Mouse (Mus musculus): Measurements from ENCODE around the gene Klrb1. TPM values are rescaled to one million over a fixed set of nuclear protein-coding genes. Genes with fewer than 3 reads are reported as not detected.
"Not testable (repeated sequence)": the region's sequence is repeated elsewhere in the genome, so short reads cannot be mapped to it uniquely, and the experiment has no call there.

Gene Klrb1
- total and polyA plus RNA-seq, 3 experiments = 0.29 to 1.1 (median 1.1) TPM

- Histone ChIP-seq H3K4me2 (ENCODE audit: insufficient read depth, low read depth, poor library complexity, severe bottlenecking) (peak overlapping the region; percentile 51), H3K4me1 (ENCODE audit: control insufficient read depth in 1 of 2, insufficient read depth in 2 of 2) (peaks cover 6 to 26% of the 10 kb centered on the region in 2 experiments; a peak in 3 of 4 replicates), H3K27ac (ENCODE audit: insufficient read depth, low read depth) (peak overlapping the region; percentile 97), H3K4me3 (replicated peaks in 1 of 3; ENCODE audit: low read depth in 2 of 3, low read length in 2 of 3, poor library complexity in 1 of 3) (peak overlapping the region; percentile 58 to 99 (median 88)), H3K9ac (ENCODE audit: insufficient read depth, low read depth) (peak overlapping the region; percentile 99)
- in situ Hi-C loops (cut with MboI; ENCODE audit: low pct_ligation_motif_present, low pct_unique_long_range_greater_than_20kb, low sequenced_read_pairs) = loop anchor here (5.0 kb wide), 2 partner anchors 37 to 82 kb away; no protein-coding TSS in a partner anchor
- peak; percentile 72 for DNase-seq (ENCODE audit: extremely low read depth)
- H3K79me2 ChIP-seq (replicated peaks; ENCODE audit: control insufficient read depth, extremely low read depth, insufficient read depth, poor library complexity, severe bottlenecking); dilution Hi-C loops (cut with MboI; ENCODE audit: extremely low pct_ligation_motif_present, extremely low pct_unique_long_range_greater_than_20kb, low sequenced_read_pairs); H3K27me3 ChIP-seq (replicated peaks); H3K36me3 ChIP-seq (replicated peaks in 1 of 2; ENCODE audit: control insufficient read depth in 1 of 2, insufficient read depth in 1 of 2, low read length in 1 of 2); H3K9me3 ChIP-seq (replicated peaks; ENCODE audit: low read length): not testable (repeated sequence)
- TF ChIP-seq ELF1 (IDR thresholded peaks at IDR 0.05; ENCODE audit: low read depth, low read length) (peak; percentile 94), KAT2A (IDR thresholded peaks at IDR 0.05; ENCODE audit: insufficient replicate concordance, low read length) (peak; percentile 71; the same call in 1 of the 2 replicates), JUND (conservative IDR thresholded peaks at IDR 0.05; ENCODE audit: low read depth, low read length) (peak; percentile 59), NRF1 (IDR thresholded peaks at IDR 0.05; ENCODE audit: low read depth, low read length) (0 out of 2 replicates have a peak, but pooled peaks have one; percentile 42), SMC3 (IDR thresholded peaks at IDR 0.05; ENCODE audit: low read depth, low read length) (peak; percentile 45; the same call in 1 of the 2 replicates), POLR2A (IDR thresholded peaks at IDR 0.05; ENCODE audit: low read depth, low read length) (0 out of 2 replicates have a peak, but pooled peaks have one; percentile 45), ZNF384 (IDR thresholded peaks at IDR 0.05; ENCODE audit: low read depth, low read length) (peak; percentile 75), CTCF (conservative IDR thresholded peaks at IDR 0.05 in 1 of 2, IDR thresholded peaks at IDR 0.05 in 1 of 2; ENCODE audit: low read depth in 2 of 2, low read length in 2 of 2) (peak; percentile 25 to 60; a peak in 3 of 4 replicates), BHLHE40 (IDR thresholded peaks at IDR 0.05; ENCODE audit: low read depth, low read length) (peak; percentile 5; the same call in 1 of the 2 replicates), TBP (conservative IDR thresholded peaks at IDR 0.05; ENCODE audit: low read depth, low read length) (peak; percentile 99), MAFK (IDR thresholded peaks at IDR 0.05; ENCODE audit: insufficient replicate concordance, low read length) (peak; percentile 90)
These were observed 37.7 kb upstream of the Klrb1 start for GRCm38 (mm10) chr6:128760416-128761143.

GRCm38 (mm10) chr6:128760016-128760415, 37.2 kb upstream of the Klrb1 start:
- H3K36me3 ChIP-seq (replicated peaks in 1 of 2; ENCODE audit: control insufficient read depth in 1 of 2, insufficient read depth in 1 of 2, low read length in 1 of 2); dilution Hi-C loops (cut with MboI; ENCODE audit: extremely low pct_ligation_motif_present, extremely low pct_unique_long_range_greater_than_20kb, low sequenced_read_pairs); H3K4me2 ChIP-seq (ENCODE audit: insufficient read depth, low read depth, poor library complexity, severe bottlenecking); H3K9me3 ChIP-seq (replicated peaks; ENCODE audit: low read length); H3K79me2 ChIP-seq (replicated peaks; ENCODE audit: control insufficient read depth, extremely low read depth, insufficient read depth, poor library complexity, severe bottlenecking); H3K27me3 ChIP-seq (replicated peaks): not testable (repeated sequence)
- peak overlapping the region; percentile 99 for H3K9ac ChIP-seq (ENCODE audit: insufficient read depth, low read depth)
- peak overlapping the region; percentile 97 for H3K27ac ChIP-seq (ENCODE audit: insufficient read depth, low read depth)
- DNase-seq (ENCODE audit: extremely low read depth) = peak; percentile 85
- H3K4me3 ChIP-seq (replicated peaks in 1 of 3; ENCODE audit: low read depth in 2 of 3, low read length in 2 of 3, poor library complexity in 1 of 3) = peak overlapping the region; percentile 58 to 99 (median 88)
- peaks cover 6 to 21% of the 10 kb centered on the region in 2 experiments; a peak in 3 of 4 replicates for H3K4me1 ChIP-seq (ENCODE audit: control insufficient read depth in 1 of 2, insufficient read depth in 2 of 2)
- in situ Hi-C loops (cut with MboI; ENCODE audit: low pct_ligation_motif_present, low pct_unique_long_range_greater_than_20kb, low sequenced_read_pairs) = loop anchor here (5.0 kb wide), 2 partner anchors 37 to 82 kb away; no protein-coding TSS in a partner anchor
- 0 out of 2 replicates have a peak, but pooled peaks have one; percentile 28 for TF ChIP-seq IRF4 (IDR thresholded peaks at IDR 0.05; ENCODE audit: low read depth, low read length)
- TF ChIP-seq MEF2A (IDR thresholded peaks at IDR 0.05; ENCODE audit: borderline replicate concordance, low read depth, low read length) = peak; percentile 14; the same call in 1 of the 2 replicates
- peak; percentile 68 for TF ChIP-seq NRF1 (IDR thresholded peaks at IDR 0.05; ENCODE audit: low read depth, low read length)
- peak; percentile 82; the same call in 1 of the 2 replicates for TF ChIP-seq E2F4 (IDR thresholded peaks at IDR 0.05; ENCODE audit: insufficient replicate concordance, low read depth, low read length)
- TF ChIP-seq TBP (conservative IDR thresholded peaks at IDR 0.05; ENCODE audit: low read depth, low read length) = peak; percentile 99
- peak; percentile 41; the same call in 1 of the 2 replicates for TF ChIP-seq HCFC1 (IDR thresholded peaks at IDR 0.05; ENCODE audit: low read depth, low read length)
- TF ChIP-seq MYC (IDR thresholded peaks at IDR 0.05; ENCODE audit: low read depth, low read length) = peak; percentile 60; the same call in 1 of the 2 replicates
- TF ChIP-seq JUND (conservative IDR thresholded peaks at IDR 0.05; ENCODE audit: low read depth, low read length) = 0 out of 2 replicates have a peak, but pooled peaks have one; percentile 9
- peak; percentile 96 for TF ChIP-seq ELF1 (IDR thresholded peaks at IDR 0.05; ENCODE audit: low read depth, low read length)
- peak; percentile 12; the same call in 1 of the 2 replicates for TF ChIP-seq GABPA (IDR thresholded peaks at IDR 0.05; ENCODE audit: insufficient replicate concordance, low read depth, low read length)
- TF ChIP-seq MAFK (IDR thresholded peaks at IDR 0.05; ENCODE audit: insufficient replicate concordance, low read length) = peak; percentile 95
- peak; percentile 77; the same call in 1 of the 2 replicates for TF ChIP-seq KAT2A (IDR thresholded peaks at IDR 0.05; ENCODE audit: insufficient replicate concordance, low read length)
- TF ChIP-seq JUN (IDR thresholded peaks at IDR 0.05; ENCODE audit: insufficient read depth, low read depth, low read length) = 0 out of 2 replicates have a peak, but pooled peaks have one; percentile 22
- TF ChIP-seq ETS1 (conservative IDR thresholded peaks at IDR 0.05; ENCODE audit: low read depth, low read length) = 0 out of 2 replicates have a peak, but pooled peaks have one; percentile 14
- peak; percentile 63; the same call in 1 of the 2 replicates for TF ChIP-seq MXI1 (IDR thresholded peaks at IDR 0.05; ENCODE audit: low read depth, low read length)

Measured in CH12.LX (cell line).